Mouse (Mus musculus): ENCODE data around the gene Sgk1. TPM values are rescaled to one million over a fixed set of nuclear protein-coding genes. Genes with fewer than 3 reads are reported as not detected.

The Sgk1 gene
- polyA plus RNA-seq, 1 experiment from 2014 or later, result 32.8 TPM

DNA sequence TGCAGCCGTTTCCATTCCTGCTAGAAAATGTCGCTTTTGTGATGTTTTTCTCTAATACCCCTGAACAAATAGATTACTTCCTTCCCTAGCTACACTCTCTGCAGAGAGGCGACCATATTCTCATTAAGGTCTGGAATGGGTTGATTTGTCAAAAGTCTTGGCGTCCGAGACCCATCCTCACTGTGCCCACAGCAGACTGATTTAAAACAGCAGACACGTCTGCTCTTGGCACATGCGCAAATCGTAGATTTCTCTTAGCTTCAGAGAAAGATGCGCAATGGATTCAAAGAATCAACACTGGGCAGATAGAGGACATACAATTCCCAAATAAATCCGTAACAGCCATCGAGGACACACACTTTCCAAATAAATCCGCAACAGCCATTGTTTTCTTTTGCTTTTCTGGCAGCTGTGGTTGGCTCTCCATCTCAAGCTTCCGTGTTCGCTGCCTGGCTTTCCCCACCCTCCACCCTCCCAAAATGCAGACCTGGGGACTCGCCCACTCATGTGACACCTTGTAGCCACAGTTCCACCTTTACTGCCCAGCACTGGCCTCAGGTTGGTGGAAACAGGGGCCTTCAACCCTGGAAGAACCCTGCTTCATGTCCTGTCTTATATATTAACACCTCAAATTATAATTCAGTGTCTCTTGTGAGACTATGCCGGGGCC, 42.2 kb downstream of the Sgk1 start:
- 0 out of 2 replicates have a peak overlapping the region, but pooled peaks have one; percentile 43 for H3K4me2 ChIP-seq (replicated peaks)
- ATAC-seq (ENCODE audit: low FRiP score), result 0 out of 2 replicates have a peak, but pooled peaks have one; percentile 26

DNA sequence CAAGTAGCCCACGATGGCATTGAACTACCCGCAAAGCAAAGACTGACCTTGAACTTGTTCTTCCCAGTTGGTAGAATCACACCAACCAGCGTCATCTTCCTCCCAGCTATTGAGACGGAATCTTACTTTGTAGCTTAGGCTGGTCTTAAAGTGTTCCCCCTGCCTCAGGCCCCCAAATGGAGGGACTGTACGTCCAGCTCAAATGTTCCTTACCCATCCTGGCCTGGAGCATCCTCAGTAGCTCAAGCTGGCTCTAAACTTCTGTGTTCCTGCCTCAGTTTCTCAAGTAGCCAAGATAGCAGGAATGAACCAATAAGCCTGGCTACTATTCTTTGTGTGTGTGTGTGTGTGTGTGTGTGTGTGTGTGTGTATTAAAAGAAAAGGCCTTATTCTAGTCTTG, 45.0 kb downstream of the Sgk1 start:
- Histone ChIP-seq H3K4me2 (replicated peaks) (no peak overlapping the region), H3K27me3 (no peaks in the 10 kb centered on the region), H3K36me3 (no peaks in the 10 kb centered on the region), H3K4me3 (no peak overlapping the region), H3K9ac (no peak overlapping the region), H3K9me3 (replicated peaks) (no peaks in the 10 kb centered on the region), H3K4me1 (peaks cover 21% of the 10 kb centered on the region), H3K27ac (no peak overlapping the region)
- ATAC-seq (ENCODE audit: low FRiP score), result no peak
- 89% methylated on average over 5 of the region's 5 CpGs for WGBS

More for the DNA sequence above, 42.2 kb downstream of the Sgk1 start:
- 76% methylated on average over 16 of the region's 16 CpGs for WGBS
- H3K9me3 ChIP-seq (replicated peaks), result no peaks in the 10 kb centered on the region
- no peak overlapping the region for H3K9ac ChIP-seq
- H3K4me1 ChIP-seq, result peaks cover 21% of the 10 kb centered on the region
- H3K4me3 ChIP-seq, result no peak overlapping the region
- no peaks in the 10 kb centered on the region for H3K36me3 ChIP-seq
- H3K27ac ChIP-seq, result peak overlapping the region; percentile 80
- no peaks in the 10 kb centered on the region for H3K27me3 ChIP-seq

DNA sequence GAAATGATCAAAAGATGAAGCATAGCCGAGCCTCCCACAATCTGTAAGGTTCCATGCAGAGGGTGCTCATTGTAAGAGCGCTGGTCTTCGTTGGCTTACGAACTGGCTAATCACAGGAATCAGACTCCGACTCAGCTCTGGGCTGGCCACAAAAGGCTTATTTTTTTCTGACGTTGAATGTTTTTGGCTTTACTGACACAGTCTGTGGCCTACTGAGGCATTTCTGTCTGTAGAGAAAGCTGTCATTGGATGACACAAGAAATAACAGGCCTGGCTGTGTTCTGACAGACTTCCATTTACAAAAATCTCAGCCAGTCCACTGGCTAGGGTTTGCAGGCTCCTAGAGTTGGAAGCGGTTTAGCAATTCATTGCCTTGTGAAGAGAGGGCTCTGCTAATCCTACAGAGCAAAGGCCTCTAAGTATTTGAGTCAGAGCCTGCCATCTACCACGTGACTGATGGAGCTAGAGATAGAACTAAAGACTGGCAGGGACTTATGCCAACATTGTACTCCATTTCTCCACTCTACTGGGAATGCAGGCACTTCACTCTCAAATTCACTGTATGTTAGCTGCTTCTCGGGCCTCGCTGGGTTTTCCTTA, 48.9 kb downstream of the Sgk1 start:
- Histone ChIP-seq H3K27ac (no peak overlapping the region), H3K4me2 (replicated peaks) (no peak overlapping the region), H3K4me1 (no peaks in the 10 kb centered on the region), H3K9me3 (replicated peaks) (no peaks in the 10 kb centered on the region), H3K27me3 (no peaks in the 10 kb centered on the region), H3K36me3 (no peaks in the 10 kb centered on the region), H3K9ac (no peak overlapping the region), H3K4me3 (no peak overlapping the region)
- WGBS, result 83% methylated on average over 10 of the region's 10 CpGs
- no peak for ATAC-seq (ENCODE audit: low FRiP score)

DNA sequence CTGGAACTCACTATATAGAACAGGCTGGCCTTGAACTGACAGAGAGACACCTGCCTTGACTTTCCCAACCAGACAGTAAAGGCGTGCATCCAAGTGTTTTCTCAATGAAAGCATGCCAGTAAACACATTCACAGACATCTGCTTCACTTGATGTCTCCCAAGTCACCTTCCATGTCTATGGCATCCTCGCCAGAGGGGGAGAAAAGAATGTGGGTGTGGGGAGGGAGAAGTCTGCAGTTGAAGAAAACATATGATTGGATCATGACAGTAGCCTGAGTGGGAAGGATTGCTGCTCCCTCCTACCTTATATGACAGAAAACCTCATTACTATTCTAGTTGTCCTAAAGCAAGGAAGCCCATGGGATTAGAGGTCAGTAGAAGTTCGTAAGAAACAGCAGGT, 50.8 kb downstream of the Sgk1 start:
- Histone ChIP-seq H3K9ac (no peak overlapping the region), H3K27ac (no peak overlapping the region), H3K36me3 (no peaks in the 10 kb centered on the region), H3K9me3 (replicated peaks) (no peaks in the 10 kb centered on the region), H3K4me3 (no peak overlapping the region), H3K4me2 (replicated peaks) (no peak overlapping the region), H3K27me3 (no peaks in the 10 kb centered on the region), H3K4me1 (peaks cover 11% of the 10 kb centered on the region)
- WGBS, result 87% methylated on average over 3 of the region's 3 CpGs
- ATAC-seq (ENCODE audit: low FRiP score), result no peak

DNA sequence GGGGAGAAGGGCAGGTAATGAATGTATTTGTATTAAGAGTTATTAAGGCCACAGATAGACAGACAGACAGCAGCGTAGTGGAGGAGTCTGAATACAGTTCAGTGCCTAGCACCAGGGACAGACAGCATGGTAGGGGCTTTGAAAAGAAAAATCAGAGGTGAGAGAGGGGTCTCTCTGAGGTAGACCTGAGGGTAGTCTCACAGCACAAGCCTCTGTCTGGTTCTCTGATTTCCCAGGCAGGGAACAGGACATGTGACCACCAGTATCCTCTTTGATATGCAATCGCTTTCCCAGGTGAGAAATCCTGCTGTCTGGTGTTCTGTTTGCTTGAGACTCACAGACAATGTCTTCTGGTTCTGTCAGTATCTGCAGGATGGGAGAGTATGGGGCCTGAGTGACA, 52.8 kb downstream of the Sgk1 start:
- no peak overlapping the region for H3K4me2 ChIP-seq (replicated peaks)
- H3K9ac ChIP-seq, result no peak overlapping the region
- peaks cover 11% of the 10 kb centered on the region for H3K4me1 ChIP-seq
- H3K4me3 ChIP-seq, result no peak overlapping the region
- no peaks in the 10 kb centered on the region for H3K36me3 ChIP-seq
- ATAC-seq (ENCODE audit: low FRiP score), result no peak
- no peak overlapping the region for H3K27ac ChIP-seq
- H3K27me3 ChIP-seq, result no peaks in the 10 kb centered on the region
- WGBS, result 87% methylated on average over 2 of the region's 2 CpGs
- H3K9me3 ChIP-seq (replicated peaks), result no peaks in the 10 kb centered on the region

DNA sequence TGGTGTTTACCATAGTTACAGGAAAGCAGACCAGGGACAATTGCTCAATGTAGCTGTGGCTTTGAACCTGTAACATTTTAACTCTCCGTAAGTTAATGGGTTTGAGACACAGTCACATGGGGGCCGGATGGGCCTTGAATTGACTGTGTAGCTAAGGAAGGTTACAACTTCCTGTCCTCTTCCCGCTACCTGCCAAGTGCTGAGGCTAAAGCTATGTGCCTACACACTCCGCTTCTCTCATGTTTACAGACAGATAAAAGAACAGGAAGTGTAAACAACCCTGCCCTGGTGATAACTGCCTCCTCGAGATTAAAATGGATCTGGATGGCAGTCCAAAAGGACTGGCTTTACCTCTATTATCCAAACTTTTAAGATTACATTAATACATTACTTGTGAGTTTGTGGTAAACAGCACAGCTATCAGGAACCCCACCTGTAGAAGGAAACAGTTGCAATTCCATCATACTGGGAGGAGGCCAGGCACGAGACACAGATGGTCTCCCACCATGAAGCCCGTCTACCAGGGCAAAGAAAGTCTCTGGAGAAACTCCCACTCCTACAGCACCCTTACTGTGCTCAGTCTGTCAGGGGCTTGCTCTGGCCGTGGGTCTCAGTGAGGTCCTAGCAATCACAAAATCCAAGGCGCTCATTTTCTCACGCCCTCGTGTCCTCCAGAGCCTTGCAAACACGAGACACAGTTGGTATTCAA, 54.7 kb downstream of the Sgk1 start:
- H3K4me3 ChIP-seq, result no peak overlapping the region
- H3K9me3 ChIP-seq (replicated peaks), result no peaks in the 10 kb centered on the region
- ATAC-seq (ENCODE audit: low FRiP score), result no peak
- H3K36me3 ChIP-seq, result no peaks in the 10 kb centered on the region
- H3K4me1 ChIP-seq, result peaks cover 11% of the 10 kb centered on the region
- 51% methylated on average over 12 of the region's 12 CpGs for WGBS
- no peaks in the 10 kb centered on the region for H3K27me3 ChIP-seq
- no peak overlapping the region for H3K27ac ChIP-seq
- H3K4me2 ChIP-seq (replicated peaks), result no peak overlapping the region
- no peak overlapping the region for H3K9ac ChIP-seq

DNA sequence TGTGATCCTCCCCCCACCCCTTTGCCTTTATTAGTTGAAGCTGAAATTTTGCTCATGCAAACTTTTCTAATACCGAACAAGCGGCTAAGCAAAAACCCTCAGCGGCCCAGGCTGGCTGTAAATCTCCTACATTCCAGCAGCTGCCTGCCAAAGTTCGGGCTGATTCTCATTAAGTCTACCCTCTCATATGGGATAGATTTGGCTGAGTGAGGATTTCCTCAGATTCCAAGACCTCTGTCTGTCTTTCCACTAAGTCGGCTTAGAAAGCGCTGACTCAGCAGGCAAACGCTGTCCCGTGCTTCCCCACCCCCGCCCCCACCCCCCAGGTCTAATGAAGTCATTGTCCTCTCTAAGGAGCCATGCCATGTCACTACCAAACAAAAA, 55.2 kb downstream of the Sgk1 start:
- Histone ChIP-seq H3K27me3 (no peaks in the 10 kb centered on the region), H3K9me3 (replicated peaks) (no peaks in the 10 kb centered on the region), H3K4me3 (no peak overlapping the region), H3K9ac (no peak overlapping the region), H3K27ac (no peak overlapping the region), H3K4me2 (replicated peaks) (no peak overlapping the region), H3K4me1 (peaks cover 11% of the 10 kb centered on the region), H3K36me3 (no peaks in the 10 kb centered on the region)
- WGBS, result 23% methylated on average over 9 of the region's 9 CpGs
- ATAC-seq (ENCODE audit: low FRiP score), result no peak

DNA sequence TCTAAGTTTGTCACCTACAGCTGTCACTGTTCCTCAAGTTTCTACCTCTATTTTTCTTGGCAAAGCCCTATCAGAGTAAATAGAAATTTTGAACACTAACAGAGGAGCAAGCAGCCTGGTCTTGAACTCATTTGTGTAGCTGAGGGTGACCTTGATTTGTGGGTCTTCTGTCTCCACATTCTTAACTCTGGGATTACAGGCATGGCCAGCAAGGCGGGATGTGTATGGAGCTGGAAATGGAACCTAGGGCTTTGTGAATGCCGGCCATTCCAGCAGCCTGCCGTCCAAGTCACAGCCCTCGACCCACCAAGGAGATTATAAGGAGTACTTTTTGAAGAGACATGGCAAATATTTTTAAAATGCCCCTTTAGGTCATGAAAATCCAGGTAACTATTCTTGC, 56.2 kb downstream of the Sgk1 start:
- no peak overlapping the region for H3K27ac ChIP-seq
- no peak for ATAC-seq (ENCODE audit: low FRiP score)
- WGBS, result 74% methylated on average over 4 of the region's 4 CpGs
- no peak overlapping the region for H3K9ac ChIP-seq
- no peaks in the 10 kb centered on the region for H3K9me3 ChIP-seq (replicated peaks)
- H3K4me3 ChIP-seq, result no peak overlapping the region
- no peak overlapping the region for H3K4me2 ChIP-seq (replicated peaks)
- peaks cover 11% of the 10 kb centered on the region for H3K4me1 ChIP-seq
- H3K27me3 ChIP-seq, result no peaks in the 10 kb centered on the region
- H3K36me3 ChIP-seq, result no peaks in the 10 kb centered on the region

DNA sequence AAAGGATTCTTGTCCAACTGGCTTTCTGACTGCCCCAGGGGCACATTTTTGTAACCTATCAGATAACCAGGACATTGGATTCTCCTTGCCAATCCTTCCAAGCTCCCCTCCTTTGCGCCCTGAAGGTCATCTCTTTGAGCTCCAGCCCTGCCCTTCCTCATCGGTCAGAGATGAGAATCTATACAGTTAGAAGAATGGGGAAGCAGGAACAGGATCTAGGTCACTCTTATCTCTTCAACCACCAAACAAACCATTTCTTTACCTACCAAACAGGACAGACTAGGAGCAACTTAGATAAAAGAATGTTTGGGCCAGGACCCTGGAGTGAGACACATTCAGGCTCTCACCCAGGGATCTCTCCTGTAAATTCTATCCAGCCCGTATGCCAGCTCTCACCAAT, 59.3 kb downstream of the Sgk1 start:
- Histone ChIP-seq H3K9me3 (replicated peaks) (no peaks in the 10 kb centered on the region), H3K4me1 (peaks cover 11% of the 10 kb centered on the region), H3K27ac (no peak overlapping the region), H3K4me2 (replicated peaks) (no peak overlapping the region), H3K27me3 (no peaks in the 10 kb centered on the region), H3K9ac (no peak overlapping the region), H3K4me3 (no peak overlapping the region), H3K36me3 (no peaks in the 10 kb centered on the region)
- no peak for ATAC-seq (ENCODE audit: low FRiP score)
- WGBS, result 80% methylated on average over 3 of the region's 3 CpGs

DNA sequence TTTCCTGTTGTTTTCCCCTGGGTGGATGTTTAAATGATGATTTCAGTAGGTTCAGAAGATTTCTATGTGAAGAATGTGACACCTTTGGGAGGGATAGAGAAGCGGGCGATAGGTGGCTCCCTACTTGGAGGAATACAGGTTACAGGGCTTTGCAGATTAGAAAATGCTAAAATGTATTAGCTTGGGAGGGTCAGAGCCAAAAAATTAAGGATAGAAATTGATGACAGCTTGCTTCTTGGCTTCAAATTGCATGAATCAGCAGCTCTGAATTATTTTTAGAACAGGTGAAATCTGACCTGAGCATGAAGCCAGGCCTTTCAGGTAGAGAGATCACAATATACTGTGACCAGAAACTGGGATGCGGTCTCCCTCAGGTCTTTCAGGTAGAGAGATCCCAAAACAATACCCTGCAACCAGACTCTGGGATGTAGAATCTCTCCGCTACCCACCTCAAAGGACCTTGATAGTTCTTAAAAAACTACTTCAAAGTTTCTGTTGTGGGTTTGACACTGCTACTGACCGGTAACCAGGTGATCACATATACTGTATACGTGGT, 61.2 kb downstream of the Sgk1 start:
- Histone ChIP-seq H3K27ac (no peak overlapping the region), H3K9ac (no peak overlapping the region), H3K27me3 (no peaks in the 10 kb centered on the region), H3K9me3 (replicated peaks) (no peaks in the 10 kb centered on the region), H3K4me2 (replicated peaks) (no peak overlapping the region), H3K36me3 (no peaks in the 10 kb centered on the region), H3K4me3 (no peak overlapping the region), H3K4me1 (no peaks in the 10 kb centered on the region)
- ATAC-seq (ENCODE audit: low FRiP score), result no peak
- WGBS, result 91% methylated on average over 6 of the region's 6 CpGs

DNA sequence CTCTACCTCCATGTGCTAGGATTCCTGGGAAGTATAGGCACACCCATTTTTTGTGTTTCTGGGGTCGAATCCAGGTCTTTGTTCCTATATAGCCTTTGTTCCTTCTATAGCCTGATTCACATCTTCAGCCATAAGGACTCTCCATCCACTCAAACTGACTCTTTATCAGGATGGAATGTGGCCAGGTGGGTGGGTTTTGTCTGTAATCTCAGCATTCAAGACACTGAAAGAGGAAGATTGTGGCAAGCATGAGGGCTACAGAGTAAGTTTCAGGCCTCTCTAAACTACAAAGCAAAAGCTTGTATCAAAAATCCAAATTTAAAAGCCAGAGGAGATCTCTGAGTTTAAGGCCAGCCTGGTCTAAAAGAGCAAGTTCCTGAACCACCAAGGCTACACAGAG, 63.2 kb downstream of the Sgk1 start:
- Histone ChIP-seq H3K4me3 (no peak overlapping the region), H3K27me3 (no peaks in the 10 kb centered on the region), H3K36me3 (no peaks in the 10 kb centered on the region), H3K4me1 (no peaks in the 10 kb centered on the region), H3K9me3 (replicated peaks) (no peaks in the 10 kb centered on the region), H3K9ac (no peak overlapping the region), H3K27ac (no peak overlapping the region), H3K4me2 (replicated peaks) (no peak overlapping the region)
- no peak for ATAC-seq (ENCODE audit: low FRiP score)
- 71% methylated on average over 1 of the region's 1 CpGs for WGBS

DNA sequence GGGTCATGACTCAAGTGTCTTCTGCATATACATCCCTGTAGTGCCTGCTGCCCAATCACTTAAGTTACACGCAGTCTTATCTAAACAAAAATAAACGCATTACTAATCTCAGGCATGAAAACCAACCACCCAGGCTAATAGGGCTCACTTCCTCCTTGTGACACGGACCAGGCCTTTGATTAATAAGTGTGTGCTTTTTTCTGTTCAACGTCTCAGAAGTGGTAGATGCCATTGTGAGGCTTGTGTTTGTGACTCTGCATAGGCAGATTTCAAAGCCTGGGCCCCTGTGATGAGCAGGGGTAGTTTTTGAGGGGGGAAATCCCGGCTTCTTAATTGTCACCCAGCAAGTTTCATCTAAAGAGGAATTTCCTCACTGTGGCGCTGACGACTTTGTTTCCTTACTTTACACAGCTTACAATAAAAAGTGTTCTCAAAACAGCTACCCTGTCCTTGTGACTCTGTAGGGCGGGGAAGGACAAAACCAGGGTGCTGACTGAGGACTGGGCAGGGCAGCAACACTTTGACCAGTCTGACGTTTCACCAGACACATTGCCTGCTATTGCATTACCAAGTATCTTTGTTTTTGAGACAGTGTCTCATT, 64.9 kb downstream of the Sgk1 start:
- ATAC-seq (ENCODE audit: low FRiP score), result no peak
- Histone ChIP-seq H3K27ac (no peak overlapping the region), H3K27me3 (no peaks in the 10 kb centered on the region), H3K9me3 (replicated peaks) (no peaks in the 10 kb centered on the region), H3K4me2 (replicated peaks) (no peak overlapping the region), H3K36me3 (no peaks in the 10 kb centered on the region), H3K4me3 (no peak overlapping the region), H3K4me1 (no peaks in the 10 kb centered on the region), H3K9ac (no peak overlapping the region)
- 74% methylated on average over 9 of the region's 9 CpGs for WGBS

Measured in hindbrain, embryonic 12.5 days (tissue).